Mouse (Mus musculus): Measurements from ENCODE around the gene Cdr2l. TPM values are rescaled to one million over a fixed set of nuclear protein-coding genes. Genes with fewer than 3 reads are reported as not detected.
A peak's percentile ranks its signal among the peaks of the same experiment; 100 is the strongest.
"Not testable (repeated sequence)": the region's sequence is repeated elsewhere in the genome, so short reads cannot be mapped to it uniquely, and the experiment has no call there.

Cdr2l gene
- total RNA-seq, 2 experiments from 2014 or later, result 1.5 to 2.0 TPM

DNA sequence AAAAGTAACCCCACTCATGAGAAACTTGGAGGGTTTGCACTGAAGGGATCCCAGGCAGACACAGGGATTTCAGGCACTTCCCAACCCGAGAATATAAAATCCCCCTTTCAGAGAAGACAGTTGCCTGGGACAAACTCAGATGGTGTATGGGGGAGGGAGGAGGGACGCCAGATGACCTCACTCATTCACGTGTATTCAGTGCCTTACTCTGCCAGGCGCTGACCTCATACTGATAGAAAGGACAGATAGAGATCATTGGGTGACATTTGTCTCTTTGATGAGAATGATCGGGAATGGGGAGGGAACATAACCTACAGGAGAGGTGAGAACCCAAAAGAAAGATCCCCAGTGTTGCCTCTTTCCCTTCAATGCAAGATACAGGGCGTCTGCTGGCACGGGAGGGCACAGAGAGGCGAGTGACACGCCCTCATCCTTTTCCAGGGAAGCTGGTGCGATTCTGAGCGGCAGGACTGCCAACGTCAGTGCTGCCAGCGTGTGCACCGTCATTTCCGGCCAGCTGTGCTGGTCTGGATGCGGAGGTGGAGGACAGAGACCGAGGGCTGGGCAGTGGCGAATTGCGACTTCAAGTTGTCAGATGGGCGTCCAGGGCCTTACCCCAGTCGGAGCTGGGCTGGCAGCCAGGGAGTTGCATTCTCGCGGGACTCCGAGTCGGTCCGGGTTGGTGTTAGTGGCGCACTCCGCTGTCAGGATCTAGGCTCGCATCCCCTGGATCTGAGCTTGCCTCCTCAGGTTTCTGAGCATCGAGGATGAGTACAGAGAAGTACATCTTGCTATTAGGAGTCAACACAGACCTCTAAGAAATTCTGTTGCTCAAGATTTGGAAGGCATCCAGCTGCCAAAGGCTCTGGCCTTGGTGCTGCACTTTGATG lies 7.7 kb upstream of the Cdr2l start:
- peak overlapping the region; percentile 72 for H3K27ac ChIP-seq
- H3K4me3 ChIP-seq, result peak overlapping the region; percentile 73
- intact Hi-C loops (cut with DNase I), result no loop called here
- no peak for TF ChIP-seq CTCF (IDR thresholded peaks at IDR 0.05)
- DNase-seq, result peak; percentile 86

DNA sequence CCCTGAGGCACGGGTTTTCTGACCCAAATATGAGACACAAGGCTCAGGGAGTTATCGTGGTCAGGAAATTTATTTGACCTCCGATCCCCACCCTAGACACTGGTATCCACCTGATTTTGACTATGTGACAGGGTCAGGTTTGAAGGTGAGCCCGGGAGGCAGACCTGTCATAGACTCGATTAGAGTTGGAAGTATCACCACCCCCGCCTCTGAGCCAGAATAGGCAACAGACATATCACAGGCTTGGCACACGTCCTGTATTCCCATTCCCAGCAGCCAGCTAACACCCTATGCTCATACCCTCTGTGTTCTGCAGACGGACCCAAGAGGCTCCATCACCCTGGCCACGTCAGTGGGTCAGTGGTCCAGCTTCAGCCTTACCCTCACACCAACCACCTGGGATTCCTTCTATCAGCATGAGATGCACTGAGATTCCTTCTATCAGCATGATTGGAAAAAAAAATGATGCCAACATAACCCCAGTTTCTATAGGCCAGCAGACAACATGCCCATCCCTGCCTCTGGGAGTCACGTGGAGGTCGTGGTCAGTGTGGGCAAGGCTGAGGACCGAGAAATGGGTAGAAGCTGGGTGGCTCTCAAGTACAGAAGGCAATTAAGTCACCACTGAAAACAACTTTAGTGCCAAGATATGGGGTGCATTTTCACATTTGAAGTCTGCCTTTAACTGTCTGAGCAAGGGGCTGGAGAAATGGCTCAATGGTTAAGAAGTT lies 6.9 kb upstream of the Cdr2l start:
- no peak for TF ChIP-seq CTCF (IDR thresholded peaks at IDR 0.05)
- H3K4me3 ChIP-seq, result peak overlapping the region; percentile 73
- no peak for DNase-seq
- intact Hi-C loops (cut with DNase I), result no loop called here
- H3K27ac ChIP-seq, result peak overlapping the region; percentile 72

DNA sequence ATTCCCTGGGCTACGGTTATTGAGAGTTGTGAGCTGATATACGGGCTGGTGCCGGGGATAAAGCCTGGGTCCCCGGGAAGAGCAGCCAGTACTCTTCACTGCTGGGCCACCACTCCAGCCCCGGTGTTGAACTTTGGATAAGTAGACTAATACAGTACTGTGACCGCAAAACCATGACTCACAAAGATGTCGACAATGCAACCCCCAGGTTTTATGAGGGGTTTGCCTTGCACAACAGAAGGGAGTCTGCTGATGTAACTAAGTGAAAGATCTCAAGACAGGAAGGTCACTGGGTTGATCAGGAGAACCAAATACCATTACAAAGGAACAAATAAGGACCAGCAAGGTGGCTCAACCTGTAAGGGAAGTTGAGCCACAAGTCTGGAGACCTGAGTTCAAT lies 5.0 kb upstream of the Cdr2l start:
- no peak overlapping the region for H3K27ac ChIP-seq
- no peak for DNase-seq
- no peak overlapping the region for H3K4me3 ChIP-seq
- TF ChIP-seq CTCF (IDR thresholded peaks at IDR 0.05), result no peak
- intact Hi-C loops (cut with DNase I), result no loop called here

DNA sequence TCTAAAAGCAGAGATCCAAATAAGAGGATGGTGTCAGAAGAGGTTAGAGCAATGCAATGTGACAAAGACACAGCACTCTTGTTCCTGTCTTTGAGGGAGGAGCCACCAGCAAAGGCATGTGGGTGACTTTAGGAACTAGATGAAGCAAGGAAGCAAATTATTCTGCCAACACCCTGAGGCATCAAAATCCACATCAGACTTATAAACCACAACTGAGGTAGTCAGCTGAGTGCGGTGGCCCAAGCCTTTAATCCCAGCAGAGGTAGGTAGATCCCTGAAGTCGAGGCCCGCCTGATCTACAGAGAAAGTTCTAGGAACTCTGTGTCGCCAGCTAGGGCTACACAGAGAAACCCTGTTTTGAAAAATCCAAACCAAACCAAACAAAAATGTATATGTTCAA lies 4.5 kb upstream of the Cdr2l start:
- Histone ChIP-seq H3K4me3 (no peak overlapping the region), H3K27ac (no peak overlapping the region)
- no peak for DNase-seq
- intact Hi-C loops (cut with DNase I), result no loop called here
- TF ChIP-seq CTCF (IDR thresholded peaks at IDR 0.05), result no peak

DNA sequence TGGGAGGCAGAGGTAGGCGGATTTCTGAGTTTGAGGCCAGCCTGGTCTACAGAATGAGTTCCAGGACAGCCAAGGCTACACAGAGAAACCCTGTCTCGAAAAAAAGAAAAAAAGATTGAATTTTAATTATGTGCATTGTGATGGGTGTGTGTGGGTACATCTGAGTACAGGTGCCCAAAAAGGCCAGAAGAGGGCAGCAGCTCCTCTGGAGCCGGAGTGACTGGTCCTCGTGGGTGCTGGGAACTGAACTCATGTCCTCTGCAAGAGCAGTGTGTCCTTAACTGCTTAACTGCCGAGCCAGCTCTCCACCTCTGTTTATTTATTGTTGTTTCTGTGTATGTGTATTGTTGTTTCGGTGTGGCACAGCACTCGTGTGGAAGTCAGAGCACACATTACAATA lies 3.9 kb upstream of the Cdr2l start:
- TF ChIP-seq CTCF (IDR thresholded peaks at IDR 0.05), result no peak
- Histone ChIP-seq H3K27ac (no peak overlapping the region), H3K4me3 (no peak overlapping the region)
- DNase-seq, result no peak
- intact Hi-C loops (cut with DNase I), result no loop called here

- intact Hi-C loops (cut with DNase I), result loop anchor here (10.0 kb wide), 1 partner anchor 706 kb away; the partner anchor contains the start of gene Ttyh2
- no peak for TF ChIP-seq CTCF (IDR thresholded peaks at IDR 0.05)
These were observed 440 bp upstream of the Cdr2l start for GRCm38 (mm10) chr11:115381276-115381675.

GRCm38 (mm10) chr11:115382891-115383290 lies 1.2 kb downstream of the Cdr2l start:
- intact Hi-C loops (cut with DNase I), result loop anchor here (10.0 kb wide), 1 partner anchor 708 kb away; the partner anchor contains the start of gene Ttyh2
- peak overlapping the region; percentile 89 for H3K27ac ChIP-seq
- H3K4me3 ChIP-seq, result peak overlapping the region; percentile 92
- no peak for DNase-seq
- no peak for TF ChIP-seq CTCF (IDR thresholded peaks at IDR 0.05)

More at GRCm38 (mm10) chr11:115381276-115381675, 440 bp upstream of the Cdr2l start:
- no peak for DNase-seq
- Histone ChIP-seq H3K27ac (peak overlapping the region; percentile 89), H3K4me3 (peak overlapping the region; percentile 92)

DNA sequence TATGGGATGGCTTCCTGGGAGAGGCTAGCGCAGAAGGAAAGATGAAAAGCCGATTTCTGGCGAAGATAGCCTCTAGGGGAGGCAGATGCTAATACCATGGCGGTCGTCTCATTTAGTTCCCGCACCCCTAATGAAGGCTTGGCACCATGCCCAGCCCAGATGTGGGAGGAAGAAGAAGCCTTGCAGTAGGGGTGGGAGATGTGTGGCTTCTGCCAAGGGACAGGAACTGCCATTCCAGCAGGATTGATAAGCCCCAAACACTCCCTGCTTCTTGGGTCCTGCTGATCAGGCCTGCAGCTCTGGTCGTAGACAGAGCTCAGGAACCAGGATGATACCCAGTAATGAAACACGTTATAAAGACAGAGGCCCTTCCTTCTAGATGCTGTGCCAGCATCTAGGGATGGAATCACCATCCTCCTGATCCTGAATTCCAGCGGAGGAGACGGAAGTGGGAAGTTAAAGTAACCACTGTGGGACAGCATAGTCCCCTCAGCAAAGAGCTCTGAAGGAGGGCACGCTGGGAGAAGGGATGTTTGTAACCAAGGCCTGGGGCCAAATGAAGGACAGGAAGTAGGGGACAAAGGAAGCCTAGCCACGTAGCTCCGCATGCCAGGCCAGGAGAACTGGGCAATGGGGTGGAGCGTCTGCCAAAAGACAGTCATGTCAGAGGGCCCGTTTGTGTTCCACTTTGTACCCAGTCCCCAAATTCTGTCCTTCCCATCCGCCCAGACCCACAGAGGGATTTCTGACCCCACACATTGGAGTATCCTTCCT lies 2.2 kb downstream of the Cdr2l start:
- peak overlapping the region; percentile 89 for H3K27ac ChIP-seq
- peak overlapping the region; percentile 92 for H3K4me3 ChIP-seq
- intact Hi-C loops (cut with DNase I), result loop anchor here (10.0 kb wide), 1 partner anchor 709 kb away; the partner anchor contains the start of gene Ttyh2
- no peak for TF ChIP-seq CTCF (IDR thresholded peaks at IDR 0.05)
- DNase-seq, result no peak

DNA sequence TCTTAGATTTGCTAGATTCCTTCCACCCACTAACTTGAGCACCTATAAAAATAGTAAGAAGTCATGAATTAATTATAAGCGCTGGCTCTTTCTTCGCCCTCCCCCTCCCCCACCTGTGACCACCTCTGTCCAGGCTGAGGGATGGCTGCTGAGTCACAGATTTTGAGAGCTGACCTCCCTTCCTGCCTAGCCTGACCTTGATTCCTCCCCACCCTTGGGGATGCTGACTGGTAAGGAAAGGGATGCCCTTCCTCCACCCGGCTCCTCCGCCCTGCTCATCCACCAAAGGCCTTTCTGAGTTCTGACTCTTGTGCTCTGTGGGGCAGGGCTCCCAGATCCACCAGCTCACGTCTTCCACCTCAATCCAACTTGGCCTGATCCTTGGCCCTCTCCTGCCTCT lies 2.9 kb downstream of the Cdr2l start:
- TF ChIP-seq CTCF (IDR thresholded peaks at IDR 0.05), result no peak
- no peak overlapping the region for H3K4me3 ChIP-seq
- H3K27ac ChIP-seq, result peak overlapping the region; percentile 89
- intact Hi-C loops (cut with DNase I), result loop anchor here (10.0 kb wide), 1 partner anchor 710 kb away; the partner anchor contains the start of gene Ttyh2
- no peak for DNase-seq

DNA sequence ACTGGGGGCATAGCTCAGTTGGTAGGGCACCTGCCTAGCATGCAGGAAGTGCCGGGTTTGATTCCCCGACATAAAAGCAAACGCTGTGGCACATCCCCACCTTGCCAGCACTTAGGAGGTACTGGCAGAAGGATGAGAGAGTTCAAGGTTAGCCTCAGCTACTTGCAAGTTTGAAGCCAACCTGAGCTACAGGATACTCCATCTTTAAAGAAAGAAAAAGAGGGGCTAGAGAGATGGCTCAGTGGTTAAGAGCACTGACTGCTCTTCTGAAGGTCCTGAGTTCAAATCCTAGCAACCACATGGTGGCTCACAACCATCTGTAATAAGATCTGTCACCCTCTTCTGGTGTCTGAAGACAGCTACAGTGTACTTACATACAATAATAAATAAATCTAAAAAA lies 5.1 kb downstream of the Cdr2l start:
- intact Hi-C loops (cut with DNase I), result loop anchor here (10.0 kb wide), 1 partner anchor 712 kb away; the partner anchor contains the start of gene Ttyh2
- DNase-seq, H3K4me3 ChIP-seq, H3K27ac ChIP-seq: not testable (repeated sequence)

DNA sequence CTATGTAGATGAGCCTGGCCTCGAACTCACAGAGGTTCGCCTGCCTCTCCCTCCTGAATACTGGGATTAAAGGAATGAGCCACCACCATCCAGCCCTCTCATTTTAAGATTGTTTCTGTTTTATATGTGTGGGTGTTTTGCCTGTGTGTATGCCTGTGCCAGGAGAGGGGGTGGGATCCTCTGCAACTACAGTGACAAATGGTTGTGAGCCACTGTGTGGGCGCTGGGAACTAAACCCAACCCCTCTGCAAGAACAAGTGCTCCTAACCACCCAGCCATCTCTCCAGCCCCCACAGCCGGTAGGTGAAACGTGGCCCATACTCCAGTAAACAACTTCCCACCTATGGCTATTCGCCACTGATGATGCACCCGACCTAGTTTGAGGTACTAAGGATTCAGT lies 9.6 kb downstream of the Cdr2l start:
- intact Hi-C loops (cut with DNase I), result no loop called here
- DNase-seq, result no peak
- no peak overlapping the region for H3K27ac ChIP-seq
- H3K4me3 ChIP-seq, result no peak overlapping the region
- no peak for TF ChIP-seq CTCF (IDR thresholded peaks at IDR 0.05)

- intact Hi-C loops (cut with DNase I), result no loop called here
- TF ChIP-seq CTCF (IDR thresholded peaks at IDR 0.05), result no peak
- no peak for DNase-seq
- H3K27ac ChIP-seq, result no peak overlapping the region
- H3K4me3 ChIP-seq, result no peak overlapping the region
These were observed 12.1 kb downstream of the Cdr2l start for GRCm38 (mm10) chr11:115393721-115394325.

All from gastrocnemius, adult 2 months (tissue).